Mouse (Mus musculus) neural tube, postnatal 0 days (tissue): ENCODE measurements around the gene Olfr1356. TPM values are rescaled to one million over a fixed set of nuclear protein-coding genes. Genes with fewer than 3 reads are reported as not detected.

Experiments used
- polyA plus RNA-seq: library from polyadenylated mRNA; unstranded; fragments of >200 nt; fragmentation: Nextera tagmentation; extraction: Ambion mirVana; gene quantifications from 2 replicates; pipeline ENCODE4 v1.2.1, GENCODE M21; 2015

The Olfr1356 gene
- polyA plus RNA-seq = not detected in 2 replicates

DNA sequence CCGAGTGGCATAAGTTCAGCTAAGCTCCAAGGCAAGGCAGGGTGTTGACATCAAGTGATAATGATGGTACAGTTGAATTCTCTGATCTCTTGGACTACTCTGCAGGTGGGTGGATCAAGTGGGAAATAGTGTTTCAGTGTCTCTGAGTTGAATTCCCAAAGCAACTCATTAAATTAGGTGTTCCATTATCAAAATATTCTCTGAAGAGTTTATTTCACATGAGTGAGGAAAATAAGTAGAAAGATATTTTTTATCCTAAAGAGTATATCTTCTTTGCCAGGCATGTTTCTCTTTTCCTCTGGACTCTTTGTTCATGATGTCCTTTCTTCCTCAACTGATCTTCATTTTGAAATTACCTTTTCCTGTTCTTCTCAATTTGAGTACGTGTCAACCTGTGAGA, at the start of gene Olfr1356:
Olfr1356 (minus strand) TSS at position 101 of the 400 bp plus-strand sequence.

DNA sequence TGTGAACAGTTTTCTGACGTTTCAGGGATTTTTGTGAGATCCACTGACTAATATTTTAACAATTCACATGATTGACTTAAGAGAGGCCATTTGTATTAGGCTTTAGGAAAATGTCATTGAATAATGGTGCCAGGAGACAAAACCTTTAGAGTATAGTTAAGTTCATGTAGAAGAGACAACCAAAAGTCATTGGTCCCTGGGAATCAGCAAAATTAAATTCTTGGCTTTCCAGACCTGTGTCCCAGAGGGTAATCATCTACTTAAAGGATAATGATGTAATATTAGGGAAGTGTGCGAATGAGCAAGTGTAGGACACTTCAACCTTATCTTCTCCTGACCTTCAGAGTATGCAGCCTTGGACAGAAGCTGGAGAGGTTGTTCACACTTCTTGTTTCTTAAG, 23.3 kb upstream of the Olfr1356 start, which contains the start of gene Olfr1355:
Olfr1355 (plus strand) TSS at position 301 of the 400 bp plus-strand sequence.

Other genes with a start within 250 kb of the Olfr1356 start
- gene Olfr1357, start 234.1 kb downstream of the Olfr1356 start, polyA plus RNA-seq = not detected in 2 replicates
- not detected in 2 replicates for gene Casp14, start 133.9 kb downstream of the Olfr1356 start, polyA plus RNA-seq
- gene Ccdc105, start 99.1 kb downstream of the Olfr1356 start, polyA plus RNA-seq = 0.39 and 0.41 TPM in 2 replicates
- gene Slc1a6, start 71.7 kb downstream of the Olfr1356 start, polyA plus RNA-seq = 43.3 and 52.0 TPM in 2 replicates
- gene Olfr1355, start 23.4 kb upstream of the Olfr1356 start, polyA plus RNA-seq = not detected in 2 replicates
- gene Olfr1354, start 61.0 kb upstream of the Olfr1356 start, polyA plus RNA-seq = not detected in 2 replicates
- not detected in 2 replicates for gene Olfr8, start 98.5 kb upstream of the Olfr1356 start, polyA plus RNA-seq
- gene Olfr1353, start 111.1 kb upstream of the Olfr1356 start, polyA plus RNA-seq = not detected in 2 replicates
- not detected in 2 replicates for gene Olfr1352, start 128.9 kb upstream of the Olfr1356 start, polyA plus RNA-seq
- not detected in 2 replicates for gene Olfr1351, start 160.3 kb upstream of the Olfr1356 start, polyA plus RNA-seq
- 0.21 and 0.47 TPM in 2 replicates for gene Olfr57, start 176.6 kb upstream of the Olfr1356 start, polyA plus RNA-seq
- 26.0 and 28.5 TPM in 2 replicates for gene 2610008E11Rik, start 245.4 kb upstream of the Olfr1356 start, polyA plus RNA-seq